Mouse (Mus musculus): ENCODE results near the gene Spx. TPM values are rescaled to one million over a fixed set of nuclear protein-coding genes. Genes with fewer than 3 reads are reported as not detected.

Gene Spx
- polyA plus RNA-seq (2015; fragmentation: Nextera tagmentation; extraction: Ambion mirVana): 0.41 and 0.67 TPM in 2 replicates

GRCm38 (mm10) chr6:142412906-142413491 lies at the start of gene Spx:
Gene Spx, plus strand, starts transcription at chr6:142413441.
- H3K4me3 ChIP-seq (replicated peaks; ENCODE audit: low read length): no peak within 1 kb of the TSS
- H3K27me3 ChIP-seq (ENCODE audit: control insufficient read depth, insufficient read depth, low read length): peaks cover 22% of the 10 kb centered on the region
- H3K4me2 ChIP-seq (ENCODE audit: low read depth, low read length): no peak within 1 kb of the TSS
- H3K9me3 ChIP-seq (replicated peaks; ENCODE audit: control insufficient read depth, low read length): no peaks in the 10 kb centered on the region
- no peak within 1 kb of the TSS for H3K9ac ChIP-seq (ENCODE audit: low read length)
- no peak for ATAC-seq (ENCODE audit: insufficient read depth, low FRiP score)
- no peaks in the 10 kb centered on the region for H3K36me3 ChIP-seq (ENCODE audit: control insufficient read depth, insufficient read depth, low read length)
- H3K27ac ChIP-seq (ENCODE audit: low read length): no peak within 1 kb of the TSS
- 58% methylated on average over 11 of the region's 11 CpGs for WGBS
- no peaks in the 10 kb centered on the region; the same call in 1 of the 2 replicates for H3K4me1 ChIP-seq (ENCODE audit: control insufficient read depth, insufficient read depth, low read length)

- ATAC-seq (ENCODE audit: insufficient read depth, low FRiP score): no peak
- no peak overlapping the region for H3K4me3 ChIP-seq (replicated peaks; ENCODE audit: low read length)
- H3K9me3 ChIP-seq (replicated peaks; ENCODE audit: control insufficient read depth, low read length): no peaks in the 10 kb centered on the region
- no peak overlapping the region for H3K27ac ChIP-seq (ENCODE audit: low read length)
- WGBS: 77% methylated on average over 8 of the region's 8 CpGs
- H3K9ac ChIP-seq (ENCODE audit: low read length): no peak overlapping the region
- no peaks in the 10 kb centered on the region for H3K27me3 ChIP-seq (ENCODE audit: control insufficient read depth, insufficient read depth, low read length)
- H3K36me3 ChIP-seq (ENCODE audit: control insufficient read depth, insufficient read depth, low read length): peaks cover 14% of the 10 kb centered on the region; the same call in 1 of the 2 replicates
- no peaks in the 10 kb centered on the region for H3K4me1 ChIP-seq (ENCODE audit: control insufficient read depth, insufficient read depth, low read length)
- H3K4me2 ChIP-seq (ENCODE audit: low read depth, low read length): no peak overlapping the region
Measured at GRCm38 (mm10) chr6:142365742-142366472, 47.3 kb upstream of the Spx start.

GRCm38 (mm10) chr6:142366473-142367018 lies 46.7 kb upstream of the Spx start:
- no peak overlapping the region for H3K4me3 ChIP-seq (replicated peaks; ENCODE audit: low read length)
- H3K9me3 ChIP-seq (replicated peaks; ENCODE audit: control insufficient read depth, low read length): no peaks in the 10 kb centered on the region
- H3K4me1 ChIP-seq (ENCODE audit: control insufficient read depth, insufficient read depth, low read length): no peaks in the 10 kb centered on the region
- H3K36me3 ChIP-seq (ENCODE audit: control insufficient read depth, insufficient read depth, low read length): peaks cover 14% of the 10 kb centered on the region; the same call in 1 of the 2 replicates
- H3K27ac ChIP-seq (ENCODE audit: low read length): no peak overlapping the region
- no peaks in the 10 kb centered on the region for H3K27me3 ChIP-seq (ENCODE audit: control insufficient read depth, insufficient read depth, low read length)
- no peak for ATAC-seq (ENCODE audit: insufficient read depth, low FRiP score)
- WGBS: 90% methylated on average over 10 of the region's 10 CpGs
- no peak overlapping the region for H3K4me2 ChIP-seq (ENCODE audit: low read depth, low read length)
- no peak overlapping the region for H3K9ac ChIP-seq (ENCODE audit: low read length)

- WGBS: 87% methylated on average over 3 of the region's 3 CpGs
- Histone ChIP-seq H3K4me1 (ENCODE audit: control insufficient read depth, insufficient read depth, low read length) (no peaks in the 10 kb centered on the region), H3K27me3 (ENCODE audit: control insufficient read depth, insufficient read depth, low read length) (no peaks in the 10 kb centered on the region), H3K27ac (ENCODE audit: low read length) (no peak overlapping the region), H3K9ac (ENCODE audit: low read length) (no peak overlapping the region), H3K4me2 (ENCODE audit: low read depth, low read length) (no peak overlapping the region), H3K4me3 (replicated peaks; ENCODE audit: low read length) (no peak overlapping the region), H3K36me3 (ENCODE audit: control insufficient read depth, insufficient read depth, low read length) (peaks cover 14% of the 10 kb centered on the region; the same call in 1 of the 2 replicates), H3K9me3 (replicated peaks; ENCODE audit: control insufficient read depth, low read length) (no peaks in the 10 kb centered on the region)
- ATAC-seq (ENCODE audit: insufficient read depth, low FRiP score): no peak
Measured at GRCm38 (mm10) chr6:142367565-142367964, 45.7 kb upstream of the Spx start.

- WGBS: 84% methylated on average over 3 of the region's 3 CpGs
- H3K9me3 ChIP-seq (replicated peaks; ENCODE audit: control insufficient read depth, low read length): no peaks in the 10 kb centered on the region
- ATAC-seq (ENCODE audit: insufficient read depth, low FRiP score): no peak
Measured at GRCm38 (mm10) chr6:142369568-142369967, 43.7 kb upstream of the Spx start.

GRCm38 (mm10) chr6:142377081-142377480 lies 36.2 kb upstream of the Spx start:
- no peaks in the 10 kb centered on the region for H3K4me1 ChIP-seq (ENCODE audit: control insufficient read depth, insufficient read depth, low read length)
- H3K4me2 ChIP-seq (ENCODE audit: low read depth, low read length): no peak overlapping the region
- 55% methylated on average over 1 of the region's 1 CpGs for WGBS
- H3K4me3 ChIP-seq (replicated peaks; ENCODE audit: low read length): no peak overlapping the region
- no peaks in the 10 kb centered on the region for H3K9me3 ChIP-seq (replicated peaks; ENCODE audit: control insufficient read depth, low read length)
- no peak for ATAC-seq (ENCODE audit: insufficient read depth, low FRiP score)
- H3K9ac ChIP-seq (ENCODE audit: low read length): no peak overlapping the region
- H3K36me3 ChIP-seq (ENCODE audit: control insufficient read depth, insufficient read depth, low read length): peaks cover 7% of the 10 kb centered on the region
- H3K27ac ChIP-seq (ENCODE audit: low read length): no peak overlapping the region
- H3K27me3 ChIP-seq (ENCODE audit: control insufficient read depth, insufficient read depth, low read length): no peaks in the 10 kb centered on the region

More at GRCm38 (mm10) chr6:142369568-142369967, 43.7 kb upstream of the Spx start:
- Histone ChIP-seq H3K36me3 (ENCODE audit: control insufficient read depth, insufficient read depth, low read length) (peaks cover 11% of the 10 kb centered on the region; the same call in 1 of the 2 replicates), H3K4me3 (replicated peaks; ENCODE audit: low read length) (no peak overlapping the region), H3K27me3 (ENCODE audit: control insufficient read depth, insufficient read depth, low read length) (no peaks in the 10 kb centered on the region), H3K4me2 (ENCODE audit: low read depth, low read length) (no peak overlapping the region), H3K27ac (ENCODE audit: low read length) (no peak overlapping the region), H3K4me1 (ENCODE audit: control insufficient read depth, insufficient read depth, low read length) (no peaks in the 10 kb centered on the region), H3K9ac (ENCODE audit: low read length) (no peak overlapping the region)

GRCm38 (mm10) chr6:142378576-142379330 lies 34.5 kb upstream of the Spx start:
- H3K36me3 ChIP-seq (ENCODE audit: control insufficient read depth, insufficient read depth, low read length): peaks cover 7% of the 10 kb centered on the region
- no peaks in the 10 kb centered on the region for H3K4me1 ChIP-seq (ENCODE audit: control insufficient read depth, insufficient read depth, low read length)
- H3K9me3 ChIP-seq (replicated peaks; ENCODE audit: control insufficient read depth, low read length): no peaks in the 10 kb centered on the region
- WGBS: 82% methylated on average over 8 of the region's 8 CpGs
- ATAC-seq (ENCODE audit: insufficient read depth, low FRiP score): no peak
- no peak overlapping the region for H3K4me2 ChIP-seq (ENCODE audit: low read depth, low read length)
- H3K4me3 ChIP-seq (replicated peaks; ENCODE audit: low read length): no peak overlapping the region
- H3K27me3 ChIP-seq (ENCODE audit: control insufficient read depth, insufficient read depth, low read length): no peaks in the 10 kb centered on the region
- no peak overlapping the region for H3K9ac ChIP-seq (ENCODE audit: low read length)
- no peak overlapping the region for H3K27ac ChIP-seq (ENCODE audit: low read length)

- no peak for ATAC-seq (ENCODE audit: insufficient read depth, low FRiP score)
- Histone ChIP-seq H3K27me3 (ENCODE audit: control insufficient read depth, insufficient read depth, low read length) (no peaks in the 10 kb centered on the region), H3K4me2 (ENCODE audit: low read depth, low read length) (no peak overlapping the region), H3K9me3 (replicated peaks; ENCODE audit: control insufficient read depth, low read length) (no peaks in the 10 kb centered on the region), H3K27ac (ENCODE audit: low read length) (no peak overlapping the region), H3K36me3 (ENCODE audit: control insufficient read depth, insufficient read depth, low read length) (peaks cover 7% of the 10 kb centered on the region), H3K4me1 (ENCODE audit: control insufficient read depth, insufficient read depth, low read length) (no peaks in the 10 kb centered on the region), H3K4me3 (replicated peaks; ENCODE audit: low read length) (no peak overlapping the region), H3K9ac (ENCODE audit: low read length) (no peak overlapping the region)
- WGBS: 87% methylated on average over 6 of the region's 6 CpGs
Measured at GRCm38 (mm10) chr6:142379961-142380360, 33.3 kb upstream of the Spx start.
